Mouse (Mus musculus) layer of hippocampus, adult 2 months (tissue): ENCODE data around the gene Lbr. TPM values are rescaled to one million over a fixed set of nuclear protein-coding genes. Genes with fewer than 3 reads are reported as not detected.

Experiments used
- DNase-seq, 2 experiments: peaks; one replicate each; pipeline ENCODE4 v3.0.0; 2022; ENCODE audit warnings: low spot score in 2 of 2
- H3K27ac ChIP-seq: fragments of 200-600 bp; 2 replicates; pipeline ENCODE4 v1.8.1; 2022
- H3K4me3 ChIP-seq: fragments of 200-600 bp; 2 replicates; pipeline ENCODE4 v1.8.1; 2022; ENCODE audit warnings: mild to moderate bottlenecking
- CTCF ChIP-seq: fragments of 200-600 bp; conservative IDR thresholded peaks from 2 replicates; pipeline ENCODE4 v1.8.1; 2022; ENCODE audit warnings: antibody characterized with exemption, mild to moderate bottlenecking, moderate library complexity
- total RNA-seq, 2 experiments: library from RNA; stranded (reverse); gene quantifications; 2 replicates each; pipeline ENCODE4 v1.2.3; 2021

The Lbr gene
- total RNA-seq, 2 experiments from 2014 or later = 12.0 to 15.7 TPM

- TF ChIP-seq CTCF = no peak
- no peak for DNase-seq
- Histone ChIP-seq H3K4me3 (no peak overlapping the region), H3K27ac (no peak overlapping the region)
These were observed 4.5 kb upstream of the Lbr start for GRCm38 (mm10) chr1:181847396-181847795.

DNA sequence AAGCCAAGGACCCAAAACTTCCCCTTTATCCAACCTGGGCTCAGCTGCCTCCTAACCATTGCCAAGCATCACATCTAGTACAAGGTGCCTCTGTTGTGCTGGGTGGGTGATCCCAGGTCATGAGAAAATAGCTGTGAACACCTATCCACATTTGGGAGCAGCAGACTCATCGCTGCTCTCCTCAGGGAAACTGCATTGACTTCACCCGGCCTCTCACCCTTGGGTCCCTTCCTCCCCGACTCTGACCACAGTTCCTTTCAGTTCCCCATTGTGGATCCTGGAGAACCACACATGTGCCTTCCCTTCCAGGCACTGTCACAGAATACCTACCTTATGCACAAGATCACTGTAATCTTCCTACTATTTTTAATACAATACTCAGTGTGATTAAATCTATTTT is 2.9 kb upstream of the Lbr start:
- DNase-seq = no peak
- no peak for TF ChIP-seq CTCF
- Histone ChIP-seq H3K27ac (no peak overlapping the region), H3K4me3 (no peak overlapping the region)

- TF ChIP-seq CTCF = no peak
- Histone ChIP-seq H3K27ac (no peak overlapping the region), H3K4me3 (no peak overlapping the region)
- DNase-seq = no peak
These were observed 2.2 kb upstream of the Lbr start for GRCm38 (mm10) chr1:181844874-181845547.

DNA sequence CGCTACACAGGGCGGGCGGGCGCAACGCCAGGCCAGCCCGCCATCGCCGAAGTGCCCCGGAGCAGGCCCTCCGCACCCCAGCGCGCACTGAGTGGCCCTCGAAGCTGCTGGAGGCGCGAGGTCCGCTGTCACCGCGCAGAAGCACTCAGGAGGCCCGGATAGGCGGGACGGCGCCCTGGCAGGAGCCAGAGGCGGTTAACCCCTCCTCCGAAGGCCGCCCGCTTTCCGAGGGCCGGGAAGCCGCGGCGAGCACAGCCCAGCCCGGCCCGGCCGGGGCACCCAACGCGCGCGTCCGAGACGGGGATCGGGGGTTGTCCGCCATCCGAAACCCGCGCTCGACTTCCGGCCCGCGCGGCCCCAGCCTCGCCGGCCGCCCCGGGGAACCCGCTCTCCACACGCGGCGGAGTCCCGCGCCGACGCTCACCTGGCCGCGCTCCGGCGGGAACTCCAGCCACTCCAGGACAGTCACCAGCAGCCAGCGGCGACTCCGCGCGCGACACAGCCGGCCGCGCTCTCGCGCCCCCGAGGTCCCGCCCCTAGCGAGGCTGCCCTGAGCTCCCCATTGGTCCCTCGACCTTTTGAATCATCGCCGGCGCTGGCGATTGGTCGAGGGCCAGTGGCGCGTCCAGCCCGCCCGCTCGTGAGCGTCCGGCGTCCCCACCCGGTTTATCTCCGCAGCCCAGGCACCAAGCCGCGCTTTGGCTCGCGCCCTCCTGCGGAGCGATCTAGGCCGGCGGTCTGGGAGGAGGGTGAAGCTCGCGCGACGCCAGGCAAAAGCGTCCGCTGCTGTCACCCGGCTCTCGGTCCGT is 778 bp downstream of the Lbr start:
- peak; percentile 51 for TF ChIP-seq CTCF
- peak; percentile 94 for DNase-seq

DNA sequence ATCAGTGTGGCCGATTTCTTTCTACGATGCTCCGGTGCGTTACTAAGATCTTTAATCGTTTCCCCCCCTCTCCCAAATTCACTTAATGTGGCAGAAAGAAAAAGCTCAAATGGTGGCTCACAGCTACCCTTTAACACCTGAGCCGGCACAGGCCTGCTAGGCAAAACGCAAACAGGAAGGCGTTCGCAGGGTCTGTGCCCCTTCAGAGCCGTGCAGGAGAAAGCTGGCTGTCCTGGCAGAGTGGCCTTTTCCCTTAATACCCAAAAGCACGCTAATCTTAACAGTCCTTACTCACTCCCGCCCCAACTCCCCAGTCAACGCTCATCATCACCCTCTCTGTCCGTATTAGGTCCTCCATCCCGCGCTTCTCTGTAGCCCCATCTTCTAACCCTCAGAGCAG is 1.4 kb downstream of the Lbr start:
- no peak for DNase-seq
- TF ChIP-seq CTCF = no peak
- peak overlapping the region; percentile 95 for H3K27ac ChIP-seq
- H3K4me3 ChIP-seq = peak overlapping the region; percentile 74

More for the DNA sequence above, 778 bp downstream of the Lbr start:
- Histone ChIP-seq H3K4me3 (peak overlapping the region; percentile 74), H3K27ac (peak overlapping the region; percentile 95)

GRCm38 (mm10) chr1:181839746-181840366 is 3.0 kb downstream of the Lbr start:
- H3K27ac ChIP-seq = no peak overlapping the region
- no peak for DNase-seq
- TF ChIP-seq CTCF = no peak
- H3K4me3 ChIP-seq = no peak overlapping the region

DNA sequence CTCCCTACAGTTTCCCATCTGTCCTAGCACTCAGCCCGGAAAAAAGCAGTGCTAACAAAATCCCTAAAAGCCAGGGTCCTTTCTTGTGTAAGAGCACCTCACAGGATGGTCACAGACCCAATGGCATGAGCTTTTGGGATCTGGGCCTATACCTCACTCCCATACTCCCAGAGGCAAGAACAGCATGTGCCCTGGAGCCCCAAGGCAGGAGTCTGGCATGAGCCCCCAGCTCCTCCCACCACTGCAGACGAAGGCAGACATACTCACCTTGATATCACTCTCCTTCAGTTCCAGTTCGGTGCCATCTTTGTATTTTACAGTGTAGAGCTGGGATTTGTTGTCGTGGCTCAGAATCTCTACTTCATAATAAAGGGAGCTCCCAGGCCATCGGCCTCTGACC is 4.7 kb downstream of the Lbr start:
- TF ChIP-seq CTCF = no peak

GRCm38 (mm10) chr1:181833143-181833542 is 9.7 kb downstream of the Lbr start:
- H3K27ac ChIP-seq = 0 out of 2 replicates have a peak overlapping the region, but pooled peaks have one; percentile 32
- DNase-seq = no peak
- TF ChIP-seq CTCF = no peak
- H3K4me3 ChIP-seq = no peak overlapping the region

More for the DNA sequence above, 4.7 kb downstream of the Lbr start:
- H3K4me3 ChIP-seq = no peak overlapping the region
- no peak for DNase-seq
- no peak overlapping the region for H3K27ac ChIP-seq

DNA sequence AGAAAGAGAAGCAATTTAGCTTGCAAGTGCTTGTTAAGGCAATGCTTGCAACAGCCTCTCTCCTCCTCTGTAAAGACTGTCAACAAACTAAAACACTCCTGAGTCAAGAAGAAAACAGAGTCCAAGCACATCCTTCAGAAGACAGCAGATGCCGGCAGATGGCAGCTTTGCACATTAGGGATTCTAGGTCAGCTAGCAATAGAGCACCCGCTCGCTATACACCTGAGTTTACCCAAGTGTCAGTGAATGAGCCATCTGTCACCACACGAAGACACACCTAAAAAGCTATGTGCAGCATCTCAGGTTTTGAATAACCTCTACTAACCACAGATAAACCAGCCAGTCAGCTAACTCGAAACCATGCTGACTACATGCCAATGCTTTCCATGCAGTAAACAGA is 10.1 kb downstream of the Lbr start:
- no peak for DNase-seq
- TF ChIP-seq CTCF = no peak; the same call in 1 of the 2 replicates
- no peak overlapping the region for H3K4me3 ChIP-seq
- 0 out of 2 replicates have a peak overlapping the region, but pooled peaks have one; percentile 32 for H3K27ac ChIP-seq

GRCm38 (mm10) chr1:181828365-181828764 is 14.5 kb downstream of the Lbr start:
- peak; percentile 50 for TF ChIP-seq CTCF
- H3K4me3 ChIP-seq = no peak overlapping the region
- H3K27ac ChIP-seq = no peak overlapping the region
- DNase-seq = no peak

DNA sequence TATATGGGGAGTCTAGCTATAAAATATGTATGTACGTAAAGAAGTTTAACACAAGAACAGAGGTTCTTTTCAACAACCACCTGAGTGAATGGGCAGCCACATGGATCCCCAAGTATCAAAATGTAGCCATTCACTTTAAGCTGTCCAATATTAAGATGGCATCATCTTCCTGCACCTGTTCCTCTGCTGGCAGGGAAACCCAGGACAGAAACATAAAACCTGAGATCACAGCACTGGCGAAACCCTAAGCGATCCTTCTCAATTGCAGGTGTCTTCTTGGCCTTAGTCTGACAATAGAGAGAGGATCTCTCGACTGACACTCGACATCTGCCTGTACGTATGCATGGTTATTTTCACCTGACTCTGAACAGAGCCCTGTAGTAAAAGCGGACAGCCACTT is 16.1 kb downstream of the Lbr start:
- H3K27ac ChIP-seq = no peak overlapping the region
- no peak overlapping the region for H3K4me3 ChIP-seq
- TF ChIP-seq CTCF = no peak
- DNase-seq = no peak

DNA sequence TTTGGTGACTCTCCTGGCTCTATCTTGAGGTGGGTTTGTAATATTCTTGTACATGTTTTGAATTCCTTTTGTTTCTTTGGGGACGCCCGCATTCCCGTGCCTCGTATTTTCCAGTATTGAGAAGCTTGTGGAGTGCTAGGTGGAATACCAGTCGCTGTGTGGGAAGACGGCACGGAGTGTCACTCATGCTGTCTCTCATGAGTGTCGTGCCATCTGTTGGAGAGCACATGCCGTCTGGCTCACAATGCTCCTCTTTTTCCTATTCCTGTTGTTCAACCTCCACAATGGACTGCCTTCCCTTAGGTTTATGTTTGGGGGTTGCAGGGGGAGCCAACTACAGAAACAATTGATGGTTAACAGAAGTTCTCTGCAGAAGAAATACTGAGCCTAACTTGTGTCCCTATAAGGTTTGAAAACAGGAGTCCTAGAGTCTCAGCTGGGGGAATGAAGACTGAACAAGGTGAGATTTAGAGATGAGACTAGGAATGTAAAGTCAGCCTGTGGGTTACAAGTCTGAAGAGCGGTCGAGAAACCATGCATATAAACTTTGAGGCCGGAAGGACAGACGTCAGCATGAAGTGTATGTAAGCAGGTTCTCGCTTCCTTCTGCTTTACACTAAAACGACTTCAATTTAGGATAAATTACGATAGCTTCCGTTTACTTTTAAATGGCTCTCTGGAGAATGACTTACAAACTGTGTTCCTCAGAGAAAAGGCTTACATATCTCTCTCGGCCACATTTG is 31.2 kb downstream of the Lbr start:
- H3K27ac ChIP-seq = no peak overlapping the region
- TF ChIP-seq CTCF = no peak
- H3K4me3 ChIP-seq = no peak overlapping the region
- peak; percentile 69 to 73 for DNase-seq
